Mouse (Mus musculus): ENCODE results near the gene Fgfr2. TPM values are rescaled to one million over a fixed set of nuclear protein-coding genes. Genes with fewer than 3 reads are reported as not detected.

The Fgfr2 gene
- polyA plus RNA-seq, 1 experiment from 2014 or later: 11.2 TPM

- 88% methylated on average over 5 of the region's 5 CpGs for WGBS (ENCODE audit: insufficient replicate concordance)
- Histone ChIP-seq H3K27me3 (ENCODE audit: insufficient read depth, low read length) (no peaks in the 10 kb centered on the region), H3K9ac (replicated peaks) (no peak overlapping the region), H3K27ac (ENCODE audit: low read depth) (no peak overlapping the region), H3K9me3 (ENCODE audit: low read length) (no peaks in the 10 kb centered on the region), H3K4me1 (ENCODE audit: insufficient read depth) (no peaks in the 10 kb centered on the region), H3K4me2 (ENCODE audit: low read depth, low read length) (no peak overlapping the region), H3K36me3 (replicated peaks; ENCODE audit: insufficient read depth, low read length) (no peaks in the 10 kb centered on the region), H3K4me3 (ENCODE audit: low read depth, low read length) (no peak overlapping the region)
- ATAC-seq (no peak), DNase-seq (no peak)
- no peak for TF ChIP-seq EP300 (IDR thresholded peaks at IDR 0.05; ENCODE audit: low read depth)
Observed at GRCm38 (mm10) chr7:130379886-130380285, 2743.3 kb downstream of the Fgfr2 start.

DNA sequence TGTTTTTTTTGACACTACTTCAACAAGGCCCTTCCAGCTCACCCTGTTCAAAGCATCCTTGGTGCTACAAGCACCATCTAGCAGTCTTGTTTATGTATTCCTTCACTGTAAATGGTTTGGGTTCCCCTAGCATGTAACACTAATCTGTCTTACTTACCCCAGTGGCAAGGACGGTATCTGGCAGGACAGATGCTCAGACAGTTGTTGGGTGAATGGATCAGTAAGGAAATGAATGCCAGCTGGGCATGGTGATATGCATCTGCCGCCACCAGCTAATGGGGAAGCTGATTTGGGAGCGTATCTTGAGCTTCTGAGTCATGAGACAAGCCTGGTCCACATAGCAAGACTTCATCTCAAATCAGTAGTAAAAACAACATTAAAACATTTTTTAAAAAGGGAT is 2744.8 kb downstream of the Fgfr2 start:
- ATAC-seq: no peak

DNA sequence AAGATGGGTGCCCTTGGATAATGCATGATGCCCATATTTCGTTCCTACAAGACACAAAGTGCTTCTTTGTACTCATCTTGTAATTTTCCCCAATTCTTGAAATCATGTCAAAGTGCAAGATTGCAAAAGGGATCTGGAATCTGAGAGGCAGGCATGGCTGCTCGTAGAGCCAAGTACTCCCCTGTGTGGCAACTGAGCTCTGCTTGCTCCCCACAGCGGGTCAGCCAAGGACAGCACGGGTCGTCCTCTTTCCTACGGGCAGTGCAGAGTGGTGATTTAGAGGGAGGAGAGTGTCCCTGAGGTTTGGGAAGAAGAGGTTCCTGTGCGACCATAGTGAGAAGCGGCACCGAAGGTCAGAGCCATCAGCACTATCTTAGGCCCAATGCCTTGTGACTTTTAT is 2748.8 kb downstream of the Fgfr2 start:
- Histone ChIP-seq H3K27ac (ENCODE audit: low read depth) (no peak overlapping the region), H3K4me3 (ENCODE audit: low read depth, low read length) (no peak overlapping the region), H3K27me3 (ENCODE audit: insufficient read depth, low read length) (no peaks in the 10 kb centered on the region), H3K4me1 (ENCODE audit: insufficient read depth) (no peaks in the 10 kb centered on the region), H3K9ac (replicated peaks) (no peak overlapping the region), H3K36me3 (replicated peaks; ENCODE audit: insufficient read depth, low read length) (no peaks in the 10 kb centered on the region), H3K4me2 (ENCODE audit: low read depth, low read length) (no peak overlapping the region), H3K9me3 (ENCODE audit: low read length) (no peaks in the 10 kb centered on the region)
- no peak for ATAC-seq
- no peak for TF ChIP-seq CTCF (IDR thresholded peaks at IDR 0.05; ENCODE audit: low read depth)
- TF ChIP-seq EP300 (IDR thresholded peaks at IDR 0.05; ENCODE audit: low read depth): no peak
- WGBS (ENCODE audit: insufficient replicate concordance): 81% methylated on average over 9 of the region's 9 CpGs
- DNase-seq: peak; percentile 6

More for the DNA sequence above, 2744.8 kb downstream of the Fgfr2 start:
- WGBS (ENCODE audit: insufficient replicate concordance): 52% methylated on average over 3 of the region's 3 CpGs
- Histone ChIP-seq H3K4me3 (ENCODE audit: low read depth, low read length) (no peak overlapping the region), H3K4me2 (ENCODE audit: low read depth, low read length) (no peak overlapping the region), H3K9me3 (ENCODE audit: low read length) (no peaks in the 10 kb centered on the region), H3K36me3 (replicated peaks; ENCODE audit: insufficient read depth, low read length) (no peaks in the 10 kb centered on the region), H3K27me3 (ENCODE audit: insufficient read depth, low read length) (no peaks in the 10 kb centered on the region), H3K9ac (replicated peaks) (no peak overlapping the region), H3K27ac (ENCODE audit: low read depth) (no peak overlapping the region), H3K4me1 (ENCODE audit: insufficient read depth) (no peaks in the 10 kb centered on the region)
- no peak for TF ChIP-seq EP300 (IDR thresholded peaks at IDR 0.05; ENCODE audit: low read depth)
- TF ChIP-seq CTCF (IDR thresholded peaks at IDR 0.05; ENCODE audit: low read depth): no peak
- DNase-seq: no peak

DNA sequence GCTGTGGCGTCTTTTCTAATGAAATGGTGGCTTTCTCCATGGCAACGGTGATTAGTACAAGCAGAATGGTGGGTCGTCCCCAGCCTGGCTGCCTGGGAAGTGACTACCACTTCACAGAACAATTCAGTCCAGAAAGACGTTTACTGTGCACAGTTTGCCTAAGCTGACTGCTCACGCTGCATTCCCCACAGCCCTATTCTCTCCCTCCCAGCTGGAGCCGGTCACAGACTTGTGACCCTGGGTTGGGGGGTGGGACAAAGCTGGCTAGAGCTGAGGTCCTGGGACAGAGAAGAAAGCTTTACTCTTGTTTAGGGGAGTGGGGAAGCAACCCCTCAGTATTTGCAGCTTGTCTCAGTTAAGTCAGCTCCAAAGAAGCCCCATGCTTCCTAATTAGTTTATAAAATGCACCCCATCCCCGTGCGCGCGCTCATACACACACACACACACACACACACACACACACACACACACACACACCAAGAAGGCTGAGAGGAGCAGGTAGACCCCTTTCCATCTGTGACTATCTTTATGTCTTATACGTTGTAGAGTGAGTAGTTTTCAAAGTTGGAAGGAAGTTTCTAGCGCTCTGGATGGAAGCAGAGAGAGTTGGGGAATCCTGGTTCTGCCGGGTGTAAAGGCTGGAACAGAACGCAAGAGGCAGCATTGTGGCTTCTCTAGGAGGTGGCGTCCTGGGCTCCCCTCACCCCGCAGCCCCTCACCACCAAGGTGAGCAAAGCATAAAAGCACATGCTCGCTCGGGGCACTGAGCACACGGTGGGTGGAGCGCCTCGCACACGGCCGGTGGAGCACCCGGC is 2754.1 kb downstream of the Fgfr2 start:
- DNase-seq (peak; percentile 7), ATAC-seq (no peak)
- Histone ChIP-seq H3K27me3 (ENCODE audit: insufficient read depth, low read length) (no peaks in the 10 kb centered on the region), H3K4me3 (ENCODE audit: low read depth, low read length) (no peak overlapping the region), H3K36me3 (replicated peaks; ENCODE audit: insufficient read depth, low read length) (no peaks in the 10 kb centered on the region), H3K9me3 (ENCODE audit: low read length) (no peaks in the 10 kb centered on the region), H3K4me1 (ENCODE audit: insufficient read depth) (no peaks in the 10 kb centered on the region), H3K4me2 (ENCODE audit: low read depth, low read length) (no peak overlapping the region), H3K27ac (ENCODE audit: low read depth) (no peak overlapping the region), H3K9ac (replicated peaks) (no peak overlapping the region)
- 48% methylated on average over 24 of the region's 24 CpGs for whole genome bisulfite sequencing (ENCODE audit: insufficient replicate concordance)
- no peak for TF ChIP-seq CTCF (IDR thresholded peaks at IDR 0.05; ENCODE audit: low read depth)
- no peak for TF ChIP-seq EP300 (IDR thresholded peaks at IDR 0.05; ENCODE audit: low read depth)

- Histone ChIP-seq H3K4me1 (ENCODE audit: insufficient read depth) (no peaks in the 10 kb centered on the region), H3K36me3 (replicated peaks; ENCODE audit: insufficient read depth, low read length) (no peaks in the 10 kb centered on the region), H3K4me2 (ENCODE audit: low read depth, low read length) (no peak overlapping the region), H3K27ac (ENCODE audit: low read depth) (no peak overlapping the region), H3K9ac (replicated peaks) (no peak overlapping the region), H3K9me3 (ENCODE audit: low read length) (no peaks in the 10 kb centered on the region), H3K27me3 (ENCODE audit: insufficient read depth, low read length) (no peaks in the 10 kb centered on the region), H3K4me3 (ENCODE audit: low read depth, low read length) (no peak overlapping the region)
- DNase-seq: peak; percentile 4
- no peak for ATAC-seq
- WGBS (ENCODE audit: insufficient replicate concordance): 61% methylated on average over 13 of the region's 13 CpGs
- no peak for TF ChIP-seq CTCF (IDR thresholded peaks at IDR 0.05; ENCODE audit: low read depth)
- TF ChIP-seq EP300 (IDR thresholded peaks at IDR 0.05; ENCODE audit: low read depth): no peak
Observed at GRCm38 (mm10) chr7:130368036-130368826, 2754.9 kb downstream of the Fgfr2 start.

DNA sequence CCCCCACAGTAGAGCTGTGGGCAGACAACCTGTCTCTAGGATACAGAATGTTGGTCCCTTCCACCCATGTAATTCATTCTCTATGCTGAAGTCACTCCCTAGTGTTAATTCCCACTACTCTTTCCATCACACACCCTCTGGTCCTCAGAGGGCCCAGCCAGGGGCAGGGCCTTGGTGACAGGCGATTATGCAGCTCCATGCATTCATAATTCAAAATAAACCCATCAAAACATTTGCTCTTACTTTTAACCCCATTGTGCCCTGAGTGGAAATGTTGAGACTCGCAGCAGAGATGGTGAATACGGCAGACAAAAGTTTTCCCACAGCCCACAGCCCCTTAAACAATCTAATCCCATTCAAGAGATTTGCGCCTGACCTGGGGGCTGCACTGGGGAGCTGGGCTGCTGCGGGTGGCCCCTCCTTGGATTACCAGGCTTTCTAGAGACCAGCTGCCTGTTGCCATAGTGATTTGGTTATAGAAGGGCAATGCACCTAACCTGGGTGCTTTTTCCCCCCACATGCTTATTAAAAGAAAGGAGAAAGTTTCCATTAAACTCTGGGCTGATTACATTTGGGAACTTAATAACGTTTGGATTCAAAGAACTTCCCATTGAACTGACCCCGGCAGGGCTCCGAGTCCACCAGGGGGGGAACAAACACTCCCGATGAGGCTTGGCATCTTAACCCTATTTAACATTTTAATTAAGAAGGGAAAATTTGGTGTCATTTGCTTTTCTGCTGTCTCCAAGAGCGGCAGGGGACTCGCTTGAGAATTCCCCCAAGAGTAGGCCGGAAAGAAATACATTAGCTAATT is 2755.7 kb downstream of the Fgfr2 start:
- Histone ChIP-seq H3K4me3 (ENCODE audit: low read depth, low read length) (no peak overlapping the region), H3K4me1 (ENCODE audit: insufficient read depth) (no peaks in the 10 kb centered on the region), H3K36me3 (replicated peaks; ENCODE audit: insufficient read depth, low read length) (no peaks in the 10 kb centered on the region), H3K9ac (replicated peaks) (no peak overlapping the region), H3K4me2 (ENCODE audit: low read depth, low read length) (no peak overlapping the region), H3K27ac (ENCODE audit: low read depth) (no peak overlapping the region), H3K9me3 (ENCODE audit: low read length) (no peaks in the 10 kb centered on the region), H3K27me3 (ENCODE audit: insufficient read depth, low read length) (no peaks in the 10 kb centered on the region)
- DNase-seq (no peak), ATAC-seq (no peak)
- TF ChIP-seq CTCF (IDR thresholded peaks at IDR 0.05; ENCODE audit: low read depth) (no peak), EP300 (IDR thresholded peaks at IDR 0.05; ENCODE audit: low read depth) (no peak)
- 59% methylated on average over 12 of the region's 12 CpGs for WGBS (ENCODE audit: insufficient replicate concordance)

Data from liver, postnatal 0 days (tissue).